Mouse (Mus musculus) limb, embryonic 14.5 days (tissue): ENCODE results near the gene Bcl2l13. TPM values are rescaled to one million over a fixed set of nuclear protein-coding genes. Genes with fewer than 3 reads are reported as not detected.

Experiments
- ATAC-seq: fragments of 200-750 bp; cut with Nextera tagmentation; 2 replicates; pipeline ENCODE4 v1.8.0; 2017; ENCODE audit warnings: low read depth, moderate number of reproducible peaks, moderate TSS enrichment; ENCODE audit not compliant: low FRiP score
- DNase-seq: peaks from one replicate; pipeline ENCODE4 v3.0.0-alpha.2; 2015; ENCODE audit warnings: low spot score
- H3K27ac ChIP-seq: fragments of 300-500 bp; sonication (generic); replicated peaks from 2 replicates; pipeline ENCODE4 v1.5.1; 2014; ENCODE audit warnings: low read depth, mild to moderate bottlenecking, low read length, moderate library complexity, mixed read lengths
- H3K27me3 ChIP-seq: fragments of 300-500 bp; sonication (generic); 2 replicates; pipeline ENCODE4 v1.6.1; 2014; ENCODE audit warnings: low read length, mixed read lengths; ENCODE audit not compliant: control insufficient read depth, insufficient read depth
- H3K36me3 ChIP-seq: fragments of 300-500 bp; sonication (generic); 2 replicates; pipeline ENCODE4 v1.6.1; 2014; ENCODE audit warnings: mild to moderate bottlenecking, low read length, moderate library complexity, mixed read lengths; ENCODE audit not compliant: control insufficient read depth, insufficient read depth
- H3K4me1 ChIP-seq: fragments of 300-500 bp; sonication (generic); 2 replicates; pipeline ENCODE4 v1.6.1; 2014; ENCODE audit warnings: antibody characterized with exemption, low read length, mixed read lengths; ENCODE audit not compliant: control insufficient read depth, insufficient read depth
- H3K4me2 ChIP-seq: fragments of 300-500 bp; sonication (generic); replicated peaks from 2 replicates; pipeline ENCODE4 v1.6.1; 2014; ENCODE audit warnings: low read depth, mild to moderate bottlenecking, low read length, moderate library complexity; ENCODE audit not compliant: severe bottlenecking
- H3K4me3 ChIP-seq: fragments of 300-500 bp; sonication (generic); replicated peaks from 2 replicates; pipeline ENCODE4 v1.5.1; 2014; ENCODE audit warnings: low read length
- H3K9ac ChIP-seq: fragments of 300-500 bp; sonication (generic); 2 replicates; pipeline ENCODE4 v1.6.1; 2014; ENCODE audit warnings: mild to moderate bottlenecking, low read depth, low read length, moderate library complexity; ENCODE audit not compliant: severe bottlenecking
- H3K9me3 ChIP-seq: fragments of 300-500 bp; sonication (generic); 2 replicates; pipeline ENCODE4 v1.6.1; 2016; ENCODE audit warnings: low read length; ENCODE audit not compliant: control insufficient read depth
- POLR2A ChIP-seq: fragments of 200-500 bp; IDR thresholded peaks from 2 replicates; pipeline ENCODE4 v1.8.0; 2012; ENCODE audit warnings: inconsistent platforms, mild to moderate bottlenecking, moderate library complexity, borderline replicate concordance; ENCODE audit not compliant: insufficient read depth, insufficient read length; ENCODE audit errors: extremely low read depth
- WGBS: fragments of 180-500 bp; shearing (Covaris S2); extraction: QIAGEN DNeasy Blood & Tissue Kit; methylation state at CpG from one replicate; pipeline ENCODE4 v1.1.7; 2014; 5-methylcytosine and 5-hydroxymethylcytosine counted together
- polyA plus RNA-seq, 2 experiments: library from polyadenylated mRNA; depleted of rRNA in 1 of 2; stranded (reverse) in 1 of 2; unstranded in 1 of 2; fragments of >200 nt; fragmentation: Nextera tagmentation in 1 of 2; extraction: Ambion mirVana in 1 of 2; gene quantifications; 2 replicates each; pipeline versions ENCODE4 v1.2.1 to v1.2.3; 2012 to 2014

Gene Bcl2l13
- polyA plus RNA-seq, 2 experiments = 23.7 to 27.4 TPM

DNA sequence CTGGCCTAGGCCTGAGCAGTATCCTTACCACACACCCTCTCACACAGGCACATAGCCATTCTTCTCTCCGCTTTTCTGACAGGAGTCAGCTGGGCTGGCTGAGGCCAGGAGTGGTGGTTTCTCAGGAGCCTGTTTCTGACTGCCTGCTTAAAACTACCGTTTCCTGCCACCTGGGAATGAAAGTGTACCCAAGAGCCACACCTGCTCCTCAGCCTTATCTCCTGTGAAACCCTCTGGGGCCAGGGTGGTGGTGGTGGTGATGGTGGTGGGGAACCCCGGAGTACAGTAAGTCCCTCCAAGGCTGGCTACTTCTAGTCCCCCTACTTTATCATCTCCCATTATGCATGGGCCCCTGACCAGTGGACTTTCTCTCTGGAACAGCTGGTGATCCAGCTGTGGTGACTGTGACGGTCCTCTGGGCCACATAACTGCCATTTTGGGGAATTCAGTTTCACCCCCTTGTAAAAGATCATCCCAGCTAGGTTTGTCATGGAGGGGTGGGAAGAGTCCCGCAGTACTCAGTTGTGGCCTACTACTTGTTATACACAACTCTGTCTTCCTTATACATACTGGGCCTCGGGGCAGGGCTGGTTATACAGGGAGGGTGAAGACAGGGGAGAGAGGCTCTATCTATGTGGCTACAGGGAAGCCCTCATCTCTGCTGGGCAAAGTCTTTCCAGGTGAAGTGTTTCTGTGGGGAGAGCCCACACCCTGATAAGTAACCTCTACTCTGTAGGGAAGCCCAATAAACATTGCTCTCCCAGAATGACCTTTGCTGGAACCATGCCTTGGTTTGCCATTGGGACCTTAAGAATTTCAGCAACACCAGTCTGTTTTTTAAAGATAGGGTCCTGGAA is 94.7 kb downstream of the Bcl2l13 start:
- Histone ChIP-seq H3K9me3 (no peaks in the 10 kb centered on the region), H3K9ac (no peak overlapping the region), H3K27ac (no peak overlapping the region), H3K36me3 (peaks cover 27% of the 10 kb centered on the region), H3K27me3 (no peaks in the 10 kb centered on the region), H3K4me2 (no peak overlapping the region), H3K4me3 (no peak overlapping the region), H3K4me1 (no peaks in the 10 kb centered on the region)
- WGBS = 76% methylated on average over 6 of the region's 6 CpGs
- DNase-seq = no peak
- ATAC-seq = no peak
- TF ChIP-seq POLR2A = no peak

- Histone ChIP-seq H3K4me1 (no peaks in the 10 kb centered on the region), H3K36me3 (peaks cover 27% of the 10 kb centered on the region), H3K27me3 (no peaks in the 10 kb centered on the region), H3K9me3 (no peaks in the 10 kb centered on the region), H3K27ac (no peak overlapping the region), H3K9ac (no peak overlapping the region), H3K4me2 (no peak overlapping the region), H3K4me3 (no peak overlapping the region)
- ATAC-seq (no peak), DNase-seq (no peak)
- WGBS = 90% methylated on average over 12 of the region's 12 CpGs
- no peak for TF ChIP-seq POLR2A
These were observed 96.6 kb downstream of the Bcl2l13 start for GRCm38 (mm10) chr6:120932597-120932996.

DNA sequence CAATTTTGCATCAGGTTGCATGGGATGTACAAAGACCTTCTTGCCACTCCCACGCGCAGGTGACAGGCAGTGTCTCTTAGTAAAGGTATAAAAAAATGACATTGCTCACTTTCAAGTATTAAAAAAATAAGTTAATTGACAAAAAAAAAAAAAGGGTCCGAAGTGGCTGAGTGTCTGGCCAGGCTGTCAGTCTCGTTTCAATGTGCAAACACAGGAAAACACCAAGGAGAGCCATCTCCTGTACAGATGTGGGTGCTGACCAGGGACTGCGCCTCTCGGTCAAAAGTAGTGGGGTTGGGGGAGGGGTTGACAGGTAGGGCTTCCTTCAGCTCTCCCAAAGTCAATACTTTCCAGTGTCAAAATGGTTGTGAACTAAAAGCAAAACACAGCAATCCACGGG is 97.7 kb downstream of the Bcl2l13 start:
- no peak overlapping the region for H3K4me2 ChIP-seq
- WGBS = 91% methylated on average over 7 of the region's 7 CpGs
- ATAC-seq (peak; percentile 8; the same call in 1 of the 2 replicates), DNase-seq (no peak)
- no peak overlapping the region for H3K9ac ChIP-seq
- no peak overlapping the region for H3K27ac ChIP-seq
- no peaks in the 10 kb centered on the region for H3K9me3 ChIP-seq
- no peak for TF ChIP-seq POLR2A
- no peak overlapping the region for H3K4me3 ChIP-seq
- no peaks in the 10 kb centered on the region for H3K27me3 ChIP-seq
- H3K36me3 ChIP-seq = peaks cover 27% of the 10 kb centered on the region
- no peaks in the 10 kb centered on the region for H3K4me1 ChIP-seq

DNA sequence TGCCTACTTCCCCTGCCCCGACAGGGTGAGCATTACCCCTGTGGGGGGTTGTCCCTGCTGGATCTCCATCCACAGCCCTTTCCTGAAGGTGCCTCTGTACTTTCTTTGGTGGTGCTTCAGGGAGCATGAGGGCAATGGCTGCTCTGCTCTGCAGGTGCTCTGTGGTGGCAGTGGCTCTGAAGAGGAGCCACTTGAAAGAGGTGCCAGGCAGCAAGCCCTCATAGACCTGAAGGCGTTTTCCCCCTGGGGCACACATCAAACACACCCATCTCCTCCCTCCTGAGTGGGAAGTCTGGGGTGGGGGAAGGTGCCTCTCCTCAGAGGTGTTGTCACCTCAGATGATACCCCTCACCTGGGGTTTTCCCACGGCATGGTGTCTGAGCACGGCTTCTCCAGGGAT is 98.2 kb downstream of the Bcl2l13 start:
- TF ChIP-seq POLR2A = no peak

GRCm38 (mm10) chr6:120937104-120937617 is 101.1 kb downstream of the Bcl2l13 start:
- Histone ChIP-seq H3K27me3 (no peaks in the 10 kb centered on the region), H3K4me1 (no peaks in the 10 kb centered on the region), H3K9me3 (no peaks in the 10 kb centered on the region), H3K36me3 (peaks cover 21% of the 10 kb centered on the region), H3K9ac (no peak overlapping the region), H3K4me2 (no peak overlapping the region), H3K4me3 (no peak overlapping the region), H3K27ac (no peak overlapping the region)
- ATAC-seq (no peak), DNase-seq (no peak)
- TF ChIP-seq POLR2A = no peak
- WGBS = 85% methylated on average over 16 of the region's 16 CpGs

More for the DNA sequence above, 98.2 kb downstream of the Bcl2l13 start:
- Histone ChIP-seq H3K36me3 (peaks cover 27% of the 10 kb centered on the region), H3K4me1 (no peaks in the 10 kb centered on the region), H3K27ac (no peak overlapping the region), H3K4me3 (no peak overlapping the region), H3K9me3 (no peaks in the 10 kb centered on the region), H3K27me3 (no peaks in the 10 kb centered on the region), H3K9ac (no peak overlapping the region), H3K4me2 (no peak overlapping the region)
- no peak for ATAC-seq
- WGBS = 63% methylated on average over 4 of the region's 4 CpGs
- no peak for DNase-seq
